Mouse (Mus musculus): ENCODE data around the gene Synj1. TPM values are rescaled to one million over a fixed set of nuclear protein-coding genes. Genes with fewer than 3 reads are reported as not detected.

Gene Synj1
- polyA plus RNA-seq, 1 experiment = 11.3 TPM

GRCm38 (mm10) chr16:91053599-91053998 is 42.5 kb upstream of the Synj1 start:
- Histone ChIP-seq H3K79me2 (ENCODE audit: control insufficient read depth, insufficient read depth) (no peaks in the 10 kb centered on the region), H3K79me3 (ENCODE audit: low read depth) (no peaks in the 10 kb centered on the region), H3K27me3 (ENCODE audit: control insufficient read depth, insufficient read depth, insufficient read length) (peaks cover 55% of the 10 kb centered on the region), H3K36me3 (ENCODE audit: control insufficient read depth, insufficient read depth) (no peaks in the 10 kb centered on the region), H3ac (ENCODE audit: control insufficient read depth, insufficient read length, low read depth) (no peak overlapping the region), H3K4me3 (ENCODE audit: insufficient read depth, poor library complexity, severe bottlenecking) (no peak overlapping the region)
- TF ChIP-seq USF1 (IDR thresholded peaks at IDR 0.05; ENCODE audit: low read depth) (no peak), MYOG (IDR thresholded peaks at IDR 0.05; ENCODE audit: control insufficient read depth, extremely low read depth, insufficient read length) (no peak), MAX (IDR thresholded peaks at IDR 0.05) (no peak), CTCF (IDR thresholded peaks at IDR 0.05; ENCODE audit: control insufficient read depth, insufficient read depth, insufficient read length) (no peak), MYOD1 (IDR thresholded peaks at IDR 0.05; ENCODE audit: control insufficient read depth, insufficient read length, low read depth) (no peak), CEBPB (IDR thresholded peaks at IDR 0.05; ENCODE audit: low read depth) (no peak), FOSL1 (IDR thresholded peaks at IDR 0.05; ENCODE audit: insufficient read depth, low read length, poor library complexity, severe bottlenecking) (no peak)

- TF ChIP-seq CTCF (IDR thresholded peaks at IDR 0.05; ENCODE audit: control insufficient read depth, insufficient read depth, insufficient read length) (peak; percentile 51), MYOD1 (IDR thresholded peaks at IDR 0.05; ENCODE audit: control insufficient read depth, insufficient read length, low read depth) (no peak)
- H3K79me2 ChIP-seq (ENCODE audit: control insufficient read depth, insufficient read depth) = peaks cover 39% of the 10 kb centered on the region
- H3K4me3 ChIP-seq (ENCODE audit: insufficient read depth, poor library complexity, severe bottlenecking) = no peak overlapping the region
- H3K79me3 ChIP-seq (ENCODE audit: low read depth) = peaks cover 33% of the 10 kb centered on the region
- H3ac ChIP-seq (ENCODE audit: control insufficient read depth, insufficient read length, low read depth) = no peak overlapping the region
- H3K36me3 ChIP-seq (ENCODE audit: control insufficient read depth, insufficient read depth) = peaks cover 10% of the 10 kb centered on the region
- peaks cover 18% of the 10 kb centered on the region for H3K27me3 ChIP-seq (ENCODE audit: control insufficient read depth, insufficient read depth, insufficient read length)
Measured at GRCm38 (mm10) chr16:91045511-91045910, 34.4 kb upstream of the Synj1 start.

GRCm38 (mm10) chr16:91044270-91045182 is 33.4 kb upstream of the Synj1 start, which contains the start of gene Paxbp1:
Gene Paxbp1 (minus strand): TSS chr16:91044543.
- H3ac ChIP-seq (ENCODE audit: control insufficient read depth, insufficient read length, low read depth) = peak within 1 kb of the TSS; percentile 95
- H3K27me3 ChIP-seq (ENCODE audit: control insufficient read depth, insufficient read depth, insufficient read length) = peaks cover 9% of the 10 kb centered on the region
- peaks cover 48% of the 10 kb centered on the region for H3K79me2 ChIP-seq (ENCODE audit: control insufficient read depth, insufficient read depth)
- H3K4me3 ChIP-seq (ENCODE audit: insufficient read depth, poor library complexity, severe bottlenecking) = peak within 1 kb of the TSS; percentile 94
- TF ChIP-seq FOSL1 (IDR thresholded peaks at IDR 0.05; ENCODE audit: insufficient read depth, low read length, poor library complexity, severe bottlenecking) (no peak), CTCF (IDR thresholded peaks at IDR 0.05; ENCODE audit: control insufficient read depth, insufficient read depth, insufficient read length) (peak; percentile 93)
- peaks cover 41% of the 10 kb centered on the region for H3K79me3 ChIP-seq (ENCODE audit: low read depth)
- H3K36me3 ChIP-seq (ENCODE audit: control insufficient read depth, insufficient read depth) = peaks cover 15% of the 10 kb centered on the region

GRCm38 (mm10) chr16:91043461-91044248 is 32.5 kb upstream of the Synj1 start:
- peaks cover 57% of the 10 kb centered on the region for H3K79me2 ChIP-seq (ENCODE audit: control insufficient read depth, insufficient read depth)
- peaks cover 16% of the 10 kb centered on the region for H3K36me3 ChIP-seq (ENCODE audit: control insufficient read depth, insufficient read depth)
- TF ChIP-seq MAX (IDR thresholded peaks at IDR 0.05) = no peak
- TF ChIP-seq MYOD1 (IDR thresholded peaks at IDR 0.05; ENCODE audit: control insufficient read depth, insufficient read length, low read depth) = no peak
- no peak for TF ChIP-seq CEBPB (IDR thresholded peaks at IDR 0.05; ENCODE audit: low read depth)
- TF ChIP-seq USF1 (IDR thresholded peaks at IDR 0.05; ENCODE audit: low read depth) = no peak
- TF ChIP-seq CTCF (IDR thresholded peaks at IDR 0.05; ENCODE audit: control insufficient read depth, insufficient read depth, insufficient read length) = no peak
- TF ChIP-seq FOSL1 (IDR thresholded peaks at IDR 0.05; ENCODE audit: insufficient read depth, low read length, poor library complexity, severe bottlenecking) = no peak
- no peak for TF ChIP-seq MYOG (IDR thresholded peaks at IDR 0.05; ENCODE audit: control insufficient read depth, extremely low read depth, insufficient read length)
- peaks cover 5% of the 10 kb centered on the region for H3K27me3 ChIP-seq (ENCODE audit: control insufficient read depth, insufficient read depth, insufficient read length)
- peak overlapping the region; percentile 95 for H3ac ChIP-seq (ENCODE audit: control insufficient read depth, insufficient read length, low read depth)
- peaks cover 48% of the 10 kb centered on the region for H3K79me3 ChIP-seq (ENCODE audit: low read depth)
- H3K4me3 ChIP-seq (ENCODE audit: insufficient read depth, poor library complexity, severe bottlenecking) = peak overlapping the region; percentile 94

GRCm38 (mm10) chr16:91042640-91043039 is 31.5 kb upstream of the Synj1 start:
- Histone ChIP-seq H3K79me3 (ENCODE audit: low read depth) (peaks cover 57% of the 10 kb centered on the region), H3K4me3 (ENCODE audit: insufficient read depth, poor library complexity, severe bottlenecking) (peak overlapping the region; percentile 14), H3K36me3 (ENCODE audit: control insufficient read depth, insufficient read depth) (peaks cover 26% of the 10 kb centered on the region), H3K27me3 (ENCODE audit: control insufficient read depth, insufficient read depth, insufficient read length) (no peaks in the 10 kb centered on the region), H3K79me2 (ENCODE audit: control insufficient read depth, insufficient read depth) (peaks cover 67% of the 10 kb centered on the region), H3ac (ENCODE audit: control insufficient read depth, insufficient read length, low read depth) (peak overlapping the region; percentile 35)
- TF ChIP-seq USF1 (IDR thresholded peaks at IDR 0.05; ENCODE audit: low read depth) = no peak
- no peak for TF ChIP-seq MYOD1 (IDR thresholded peaks at IDR 0.05; ENCODE audit: control insufficient read depth, insufficient read length, low read depth)
- no peak for TF ChIP-seq MAX (IDR thresholded peaks at IDR 0.05)
- TF ChIP-seq CEBPB (IDR thresholded peaks at IDR 0.05; ENCODE audit: low read depth) = no peak
- TF ChIP-seq FOSL1 (IDR thresholded peaks at IDR 0.05; ENCODE audit: insufficient read depth, low read length, poor library complexity, severe bottlenecking) = no peak
- no peak for TF ChIP-seq CTCF (IDR thresholded peaks at IDR 0.05; ENCODE audit: control insufficient read depth, insufficient read depth, insufficient read length)
- no peak for TF ChIP-seq MYOG (IDR thresholded peaks at IDR 0.05; ENCODE audit: control insufficient read depth, extremely low read depth, insufficient read length)
